Mouse (Mus musculus): ENCODE results near the gene Cacna1d.

The Cacna1d gene

DNA sequence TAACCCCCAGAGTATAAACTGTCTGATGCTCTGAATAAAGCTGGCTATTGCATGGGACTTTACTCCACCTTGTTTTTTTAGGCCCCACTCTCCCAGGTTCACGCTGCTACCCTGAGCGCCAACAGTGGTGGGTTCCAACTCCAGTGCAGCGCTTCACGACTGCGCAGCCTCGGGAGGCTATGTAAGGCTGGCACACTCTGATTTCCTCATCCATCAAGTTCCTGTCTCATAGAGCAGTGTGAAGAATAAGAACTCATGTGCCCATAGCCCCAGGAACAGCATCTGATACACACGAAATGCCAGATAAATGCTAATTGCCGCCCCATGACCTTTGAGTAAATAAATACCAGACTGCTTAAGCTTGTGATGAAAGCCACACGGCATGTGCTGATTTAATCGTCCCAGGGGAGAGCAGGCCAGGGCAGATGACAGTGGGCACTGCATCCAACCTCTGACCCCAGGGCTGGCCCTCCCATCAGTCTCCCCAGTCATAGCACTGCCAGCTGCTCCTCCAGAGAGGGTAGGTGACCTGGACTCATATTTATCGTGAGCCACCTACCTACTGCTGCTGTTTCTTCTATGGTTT, 352.8 kb downstream of the Cacna1d start:
- DNase-seq = no peak

GRCm38 (mm10) chr14:30137961-30138360, 353.3 kb downstream of the Cacna1d start:
- DNase-seq = no peak

DNA sequence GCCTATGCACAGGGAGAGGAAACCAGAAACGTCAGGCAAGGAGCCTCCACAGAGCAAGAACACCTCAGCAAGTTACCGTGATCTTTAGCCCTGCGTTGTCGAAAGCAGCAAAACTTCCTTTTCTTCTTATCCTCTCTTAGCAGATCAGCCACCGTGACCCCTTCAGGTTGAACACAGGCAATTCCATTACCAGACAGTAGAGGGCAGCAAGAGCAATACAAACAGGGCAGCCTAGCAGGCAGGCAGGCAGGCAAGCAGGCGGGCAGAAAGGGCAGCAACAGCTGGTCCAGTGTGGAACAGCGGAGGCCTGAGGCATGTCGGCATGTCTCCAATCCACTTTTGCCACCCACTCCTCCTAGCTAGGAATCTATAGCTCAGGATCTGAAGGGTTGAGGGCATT, 354.3 kb downstream of the Cacna1d start:
- DNase-seq = peak; percentile 92

GRCm38 (mm10) chr14:30135351-30135750, 355.9 kb downstream of the Cacna1d start:
- DNase-seq = no peak

DNA sequence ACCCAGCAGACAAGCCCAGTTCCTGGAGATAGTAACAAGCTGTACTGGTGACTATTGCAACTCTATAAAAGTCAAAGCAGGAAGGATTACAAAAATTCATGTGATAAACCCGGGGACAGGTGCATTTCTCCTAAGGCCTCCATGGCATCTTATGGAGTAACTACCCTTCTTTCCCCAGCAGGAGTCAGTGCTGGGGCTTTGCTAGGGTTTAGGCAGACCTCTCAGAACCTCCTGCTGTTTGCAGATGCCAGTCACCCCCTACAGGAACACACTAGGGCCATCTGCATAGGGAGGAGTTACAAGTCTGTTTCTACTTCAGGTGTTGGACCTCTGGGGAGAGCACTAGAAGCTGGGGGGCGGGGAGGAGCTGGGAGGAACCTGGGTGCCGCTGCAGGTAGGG, 357.6 kb downstream of the Cacna1d start:
- no peak for DNase-seq

DNA sequence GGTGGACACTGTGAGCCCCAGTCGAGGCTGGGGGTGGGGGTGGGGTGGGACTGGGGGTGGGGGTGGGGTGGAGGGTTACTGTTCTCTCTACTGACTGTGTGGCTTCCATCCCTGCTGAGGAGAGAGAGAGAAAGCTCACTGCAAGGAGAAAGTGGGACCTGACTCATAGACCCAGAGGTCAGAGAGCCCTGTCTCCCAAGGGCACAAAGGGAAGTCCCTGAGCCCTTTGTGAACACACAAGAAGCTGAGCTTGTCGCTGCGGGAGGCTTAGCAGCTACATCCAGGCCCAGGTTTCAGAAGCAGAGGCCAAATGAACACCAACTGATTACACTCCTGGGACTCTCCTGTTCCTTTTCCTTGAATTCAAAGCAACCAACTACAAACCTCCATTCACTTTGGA, 360.0 kb downstream of the Cacna1d start:
- no peak for DNase-seq

DNA sequence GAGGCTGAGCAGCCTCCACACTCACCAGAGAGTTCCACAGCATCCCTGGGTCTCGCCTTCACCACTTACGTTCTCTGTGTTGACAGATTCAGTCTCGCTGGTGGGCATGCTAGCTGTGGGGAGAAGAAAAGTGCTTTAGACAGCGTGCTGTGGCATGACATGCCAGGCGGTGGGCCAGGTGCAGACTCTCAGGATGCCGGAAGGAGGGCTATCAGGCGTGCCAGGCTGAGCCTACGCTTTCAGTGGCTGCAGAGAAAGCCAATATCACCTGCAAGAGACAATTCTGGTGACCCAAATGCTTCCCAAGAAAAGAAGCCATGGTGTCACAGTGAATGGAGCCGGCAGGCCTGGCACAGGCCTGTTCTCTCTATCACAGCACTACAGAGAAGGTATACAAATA, 361.2 kb downstream of the Cacna1d start:
- DNase-seq = no peak

DNA sequence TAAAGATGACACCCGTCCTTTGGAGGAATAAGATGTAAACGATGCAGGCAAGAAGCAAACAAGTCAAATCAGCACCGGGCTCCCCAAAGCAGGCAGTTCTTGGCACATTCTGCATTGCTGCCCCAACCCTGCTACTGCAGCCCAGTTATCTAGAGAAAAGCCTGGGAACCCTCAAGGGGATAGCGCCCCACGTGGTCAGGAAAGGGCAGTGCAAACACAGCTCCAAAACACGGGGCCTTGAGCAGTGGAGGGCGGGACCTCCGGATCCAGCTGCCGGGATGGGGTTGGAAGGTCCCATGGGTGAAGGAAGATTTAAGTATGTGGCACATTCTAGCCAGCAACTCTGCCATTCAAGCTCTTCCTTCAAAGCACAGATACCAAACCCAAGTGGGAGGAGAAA, 361.9 kb downstream of the Cacna1d start:
- DNase-seq = peak; percentile 59

GRCm38 (mm10) chr14:30124951-30125690, 366.1 kb downstream of the Cacna1d start:
- DNase-seq = no peak

DNA sequence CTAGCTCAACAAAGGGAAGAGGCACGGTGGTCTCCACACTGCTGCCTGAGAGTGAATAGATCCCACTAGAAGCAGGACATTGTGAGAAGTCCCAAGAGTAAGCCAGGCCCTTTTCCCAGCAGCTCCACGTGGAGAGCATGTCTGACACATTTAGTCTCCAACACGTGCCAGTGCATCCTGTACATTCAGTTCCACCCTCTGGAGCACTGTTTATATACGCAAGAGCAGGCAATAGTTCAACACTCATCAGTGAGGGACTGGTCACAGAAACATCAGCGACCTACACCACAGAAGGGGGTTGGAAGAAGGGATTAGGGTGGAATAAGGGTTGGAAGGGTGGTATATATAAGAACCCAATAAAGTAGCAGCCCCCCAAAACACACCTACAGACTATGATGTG, 371.2 kb downstream of the Cacna1d start:
- no peak for DNase-seq

- DNase-seq = no peak
These were observed 377.7 kb downstream of the Cacna1d start for GRCm38 (mm10) chr14:30113392-30114108.

- DNase-seq = peak; percentile 31
These were observed 382.2 kb downstream of the Cacna1d start for GRCm38 (mm10) chr14:30109079-30109478.

DNA sequence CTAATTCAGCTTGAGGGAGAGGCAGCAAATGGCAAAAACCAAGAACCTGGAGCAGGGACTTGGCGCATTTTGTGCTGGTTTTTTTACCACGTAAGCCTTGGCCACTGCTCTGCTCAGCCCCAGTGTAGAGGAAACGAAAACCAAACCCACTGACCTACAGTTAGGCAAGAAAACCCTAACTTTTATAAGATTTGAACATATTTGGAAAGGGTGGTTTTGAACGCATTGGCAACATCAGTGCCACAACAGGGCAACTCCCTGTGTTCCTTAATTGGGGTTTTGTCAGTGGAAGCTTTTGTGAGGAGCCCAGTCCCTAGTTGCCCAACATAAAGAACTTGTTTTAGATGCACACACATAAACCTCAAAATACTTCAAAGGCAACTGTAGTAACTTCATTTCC, 384.7 kb downstream of the Cacna1d start:
- no peak for DNase-seq

GRCm38 (mm10) chr14:30105551-30105950, 385.7 kb downstream of the Cacna1d start:
- peak; percentile 10 for DNase-seq

GRCm38 (mm10) chr14:30103946-30104536, 387.2 kb downstream of the Cacna1d start:
- DNase-seq = peak; percentile 21

DNA sequence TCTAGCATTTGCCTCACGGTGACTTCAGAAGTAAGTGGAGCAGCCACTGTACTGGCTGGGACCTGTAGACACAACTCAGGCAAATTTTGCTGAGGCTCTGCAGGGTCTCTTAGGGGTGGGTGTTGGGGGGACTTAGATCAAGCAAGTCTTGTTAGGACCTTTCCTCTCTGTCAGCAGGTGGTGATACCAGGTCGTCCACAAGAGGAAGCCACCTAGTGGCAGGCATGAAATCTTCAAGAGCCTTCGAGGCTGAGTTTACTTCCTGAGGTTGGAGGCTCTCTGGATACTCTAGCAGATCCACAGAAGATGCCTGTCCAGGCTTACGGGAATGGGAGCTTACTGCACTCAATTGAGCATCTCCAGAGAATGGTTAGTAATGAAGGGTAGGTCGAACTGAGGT, 394.0 kb downstream of the Cacna1d start:
- peak; percentile 12 for DNase-seq

GRCm38 (mm10) chr14:30092426-30092825, 398.8 kb downstream of the Cacna1d start:
- DNase-seq = no peak

DNA sequence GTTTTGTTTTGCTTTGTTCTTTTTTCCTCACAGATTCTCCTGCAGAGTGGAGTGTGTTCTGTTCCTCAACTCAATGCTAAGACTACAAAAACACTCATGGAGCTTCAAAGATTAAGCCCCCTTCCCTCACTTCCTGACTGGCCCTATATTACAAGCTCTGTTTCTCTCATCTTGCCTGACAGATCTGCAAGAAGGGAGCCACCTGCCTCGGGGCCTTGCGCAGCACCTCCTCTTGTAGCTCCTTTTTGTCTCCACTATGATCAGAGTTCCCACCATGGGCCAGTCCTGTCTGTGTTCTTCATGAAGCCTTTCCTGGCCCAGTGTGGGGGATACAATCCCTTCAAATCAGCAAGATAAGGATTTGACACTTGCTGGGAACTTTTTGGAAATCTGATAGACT, 399.2 kb downstream of the Cacna1d start:
- no peak for DNase-seq

GRCm38 (mm10) chr14:30079729-30080128, 411.5 kb downstream of the Cacna1d start:
- no peak for DNase-seq

- DNase-seq = no peak
These were observed 413.0 kb downstream of the Cacna1d start for GRCm38 (mm10) chr14:30078115-30078808.

DNA sequence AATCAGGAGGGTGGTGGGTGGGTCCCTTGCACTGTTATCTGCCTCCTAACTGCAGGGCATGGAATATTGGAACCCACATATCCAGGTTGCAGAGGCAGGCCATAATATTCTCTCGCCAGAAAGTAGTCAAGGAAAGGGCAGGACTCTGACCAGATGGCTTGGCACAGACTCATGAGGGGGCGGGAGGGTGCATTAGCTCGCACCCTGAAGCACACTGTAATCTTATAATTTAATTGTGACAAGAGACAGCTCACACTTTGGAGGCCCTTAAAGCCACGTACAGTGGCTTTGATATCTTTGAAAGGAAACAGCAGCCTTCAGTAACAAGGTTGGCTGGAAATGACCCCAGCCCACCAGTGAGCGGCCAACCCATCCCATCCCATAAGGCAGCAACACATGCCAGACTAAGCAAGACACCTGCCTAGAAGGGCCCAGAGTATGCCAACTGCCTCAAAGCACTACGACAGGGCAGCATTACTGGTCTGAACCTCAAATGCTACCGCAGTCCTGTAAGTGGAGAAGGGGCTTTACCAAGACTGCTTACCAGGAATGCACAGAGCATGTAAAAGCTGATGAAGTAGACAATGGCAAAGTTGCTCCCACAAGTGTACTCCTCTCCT, 415.9 kb downstream of the Cacna1d start:
- DNase-seq = no peak

DNA sequence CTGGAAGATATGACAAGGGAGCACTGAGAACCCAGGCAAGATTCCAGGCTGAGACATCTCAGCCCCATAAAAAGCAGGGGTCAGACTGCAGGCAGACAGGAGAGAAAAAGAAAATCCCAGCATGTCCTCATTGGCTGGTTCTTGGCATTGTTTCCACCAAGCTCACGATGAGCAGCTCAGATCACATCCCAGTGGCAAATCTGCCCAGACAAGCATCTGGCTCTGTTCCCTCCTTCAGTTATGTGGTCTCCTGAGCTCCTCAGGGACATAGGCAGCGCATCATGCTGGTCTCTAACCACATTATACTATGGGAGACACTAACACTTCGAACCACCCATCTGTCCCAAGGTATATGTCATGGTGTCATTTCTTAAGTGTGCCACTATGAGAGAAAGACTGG, 422.7 kb downstream of the Cacna1d start:
- no peak for DNase-seq

- DNase-seq = no peak
These were observed 424.5 kb downstream of the Cacna1d start for GRCm38 (mm10) chr14:30066752-30067151.
